Mouse (Mus musculus) ovary, postnatal 14 days (tissue): ENCODE results near the gene Maml3.

Experiments used
- DNase-seq: peaks from one replicate; pipeline ENCODE4 v3.0.0; 2022; ENCODE audit warnings: low spot score

Maml3 gene

GRCm38 (mm10) chr3:51745162-51745561 lies 359.7 kb downstream of the Maml3 start:
- no peak for DNase-seq

GRCm38 (mm10) chr3:51744339-51744759 lies 360.5 kb downstream of the Maml3 start:
- no peak for DNase-seq

- no peak for DNase-seq
Measured at GRCm38 (mm10) chr3:51742405-51742804, 362.5 kb downstream of the Maml3 start.

DNA sequence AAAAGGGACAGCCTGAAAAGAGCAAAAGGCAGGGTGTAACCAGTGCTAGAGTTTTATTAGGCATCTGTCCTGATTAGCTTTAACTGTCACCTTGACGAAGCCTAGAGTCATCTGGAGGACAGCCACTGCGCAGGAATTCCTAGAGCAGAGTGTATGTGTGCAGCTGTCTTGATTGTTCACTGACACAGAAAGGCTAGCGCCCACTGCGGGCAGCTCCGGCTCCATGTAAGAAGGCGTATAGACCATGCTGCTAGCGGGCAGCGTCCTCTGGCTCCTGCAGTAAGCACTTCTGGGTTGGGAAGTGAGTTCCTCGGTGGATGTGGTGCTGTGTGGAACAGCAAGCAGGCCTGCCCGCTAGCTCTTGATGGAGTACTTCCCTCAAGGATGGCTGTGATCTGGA lies 363.1 kb downstream of the Maml3 start:
- no peak for DNase-seq

- DNase-seq, result no peak
Measured at GRCm38 (mm10) chr3:51739835-51740112, 365.1 kb downstream of the Maml3 start.

DNA sequence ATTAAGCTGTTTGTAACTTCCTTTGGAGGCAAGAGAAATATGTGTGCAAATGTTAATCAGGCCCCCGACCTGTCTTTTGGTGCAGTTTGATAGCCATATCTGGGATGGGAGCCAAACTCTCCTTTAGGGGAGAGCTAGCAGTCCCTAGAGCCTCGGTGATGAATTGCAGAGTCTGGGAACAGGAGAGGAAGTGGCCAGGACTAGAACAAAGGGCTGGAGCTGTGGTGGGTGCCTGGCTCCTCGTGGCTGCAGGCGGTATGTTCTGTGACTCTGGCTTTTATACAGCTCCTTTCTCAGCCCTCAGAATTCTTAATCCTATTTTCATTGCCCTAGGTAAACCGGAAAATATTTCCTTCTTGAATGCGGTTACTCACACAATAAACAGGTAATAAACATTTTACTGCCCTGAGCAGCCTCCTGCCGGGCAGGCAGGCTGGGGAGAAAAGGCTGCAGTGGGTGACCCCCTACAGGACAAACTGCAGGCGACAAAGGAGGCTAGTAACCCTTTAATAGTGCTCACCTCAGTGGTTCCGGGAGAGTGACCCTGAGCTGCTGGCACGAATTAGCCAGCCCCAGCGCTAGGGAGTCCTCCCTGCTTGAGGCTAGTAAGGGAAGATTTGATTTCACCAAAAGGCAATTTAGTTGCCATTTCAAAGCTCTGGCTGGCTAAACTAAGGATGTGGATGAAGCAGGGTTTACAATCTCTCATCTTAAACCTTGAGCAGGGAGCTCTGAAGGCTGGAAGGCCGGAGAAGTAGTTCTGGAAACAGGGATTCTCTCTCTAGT lies 365.6 kb downstream of the Maml3 start:
- no peak for DNase-seq

DNA sequence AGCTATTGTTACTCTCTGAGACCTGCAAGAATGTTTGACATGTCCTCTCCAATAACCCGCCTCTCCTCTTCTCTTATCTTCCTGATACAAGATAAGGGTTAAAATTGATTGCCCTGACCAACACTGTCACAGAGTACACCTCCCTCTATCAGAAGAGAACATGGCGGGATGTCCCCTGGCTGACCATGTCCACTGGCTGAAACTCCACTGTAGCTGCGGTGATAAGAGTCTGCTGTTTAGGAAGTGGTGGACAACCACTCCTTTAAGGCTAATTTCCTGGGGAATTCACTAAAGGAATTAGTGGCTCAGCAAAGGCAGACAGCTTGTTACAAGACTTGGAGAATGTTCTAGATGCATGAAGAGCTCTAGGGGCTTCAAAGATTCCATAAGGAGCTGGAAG lies 371.2 kb downstream of the Maml3 start:
- DNase-seq, result no peak

- no peak for DNase-seq
Measured at GRCm38 (mm10) chr3:51731949-51732636, 372.8 kb downstream of the Maml3 start.

GRCm38 (mm10) chr3:51730662-51731061 lies 374.2 kb downstream of the Maml3 start:
- DNase-seq, result no peak

DNA sequence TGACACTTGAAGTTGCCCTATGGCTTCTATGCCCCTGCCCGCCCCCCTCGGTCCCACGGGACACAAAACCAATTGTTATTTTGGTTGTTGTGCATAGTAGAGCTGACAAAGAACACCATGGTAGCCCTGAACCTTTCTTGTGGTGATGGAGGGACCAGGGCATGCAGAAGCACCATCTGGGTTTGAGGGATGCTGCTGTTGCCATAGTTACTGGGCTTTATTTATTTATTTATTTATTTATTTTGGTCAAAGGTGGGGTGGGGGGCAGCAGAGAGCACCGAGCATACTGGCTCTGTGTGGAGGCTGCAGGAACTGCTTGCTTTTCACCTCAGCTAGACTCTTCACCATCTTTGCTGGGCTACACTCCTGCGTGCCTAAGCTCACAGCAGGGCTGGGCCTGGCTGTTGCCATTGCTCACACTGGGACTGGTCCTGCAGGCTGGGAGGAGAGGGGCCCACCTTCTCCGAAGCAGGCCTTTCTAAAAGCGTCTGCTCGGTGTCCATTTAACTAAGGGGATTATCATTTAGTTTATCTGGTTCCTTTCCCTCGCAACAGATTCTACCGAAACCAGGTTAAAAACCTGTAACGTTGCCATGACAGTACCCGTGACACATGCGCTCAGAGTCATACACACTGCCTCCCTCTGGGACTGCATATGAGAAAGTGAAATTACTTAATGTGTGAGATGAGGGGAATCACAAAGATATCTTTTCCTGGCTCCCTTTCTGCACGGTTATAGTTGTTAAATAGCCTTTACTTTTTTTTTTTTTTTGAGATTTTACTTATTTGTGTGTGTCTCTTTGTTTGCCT lies 375.6 kb downstream of the Maml3 start:
- DNase-seq, result no peak

DNA sequence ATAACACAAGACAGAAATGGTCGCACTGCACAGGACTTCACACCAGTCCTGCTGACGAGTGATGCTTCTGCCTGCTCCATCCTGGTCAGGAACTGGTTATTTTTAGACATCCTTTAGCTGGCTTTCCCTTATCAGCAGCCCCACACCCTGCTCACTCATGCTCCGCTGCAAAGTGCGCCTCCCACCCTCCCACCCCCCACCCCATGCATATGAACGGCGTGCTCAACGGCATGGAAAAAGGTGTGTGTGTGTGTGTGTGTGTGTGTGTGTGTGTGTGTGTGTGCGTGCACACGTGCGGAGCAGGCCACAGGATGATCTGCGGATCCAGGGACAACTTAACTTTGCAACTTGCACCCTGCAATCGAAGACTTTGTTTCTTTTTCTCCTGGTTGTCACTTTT lies 376.4 kb downstream of the Maml3 start:
- DNase-seq, result no peak

- DNase-seq, result no peak
Measured at GRCm38 (mm10) chr3:51727968-51728367, 376.9 kb downstream of the Maml3 start.

DNA sequence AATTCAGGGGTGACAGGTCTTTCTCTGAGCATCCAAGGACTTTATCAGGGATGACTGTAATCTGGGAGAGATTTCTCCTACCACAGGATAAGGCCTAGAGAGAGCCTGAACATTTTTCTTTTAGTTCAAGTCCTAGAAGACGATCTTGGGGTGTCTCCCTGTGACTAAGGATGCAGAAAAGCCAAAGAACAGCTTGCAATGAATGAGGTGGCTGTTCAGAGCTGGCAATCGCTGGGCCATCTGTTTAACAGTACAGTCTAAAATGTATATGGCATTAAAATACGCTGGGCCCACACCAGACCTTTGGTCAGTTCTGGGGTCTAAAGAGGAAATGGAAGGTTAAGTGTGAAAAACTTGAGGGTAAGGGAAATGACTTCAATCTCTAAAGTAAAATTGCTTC lies 377.4 kb downstream of the Maml3 start:
- DNase-seq, result no peak

GRCm38 (mm10) chr3:51726257-51726656 lies 378.6 kb downstream of the Maml3 start:
- no peak for DNase-seq

- DNase-seq, result no peak
Measured at GRCm38 (mm10) chr3:51719982-51720381, 384.9 kb downstream of the Maml3 start.

DNA sequence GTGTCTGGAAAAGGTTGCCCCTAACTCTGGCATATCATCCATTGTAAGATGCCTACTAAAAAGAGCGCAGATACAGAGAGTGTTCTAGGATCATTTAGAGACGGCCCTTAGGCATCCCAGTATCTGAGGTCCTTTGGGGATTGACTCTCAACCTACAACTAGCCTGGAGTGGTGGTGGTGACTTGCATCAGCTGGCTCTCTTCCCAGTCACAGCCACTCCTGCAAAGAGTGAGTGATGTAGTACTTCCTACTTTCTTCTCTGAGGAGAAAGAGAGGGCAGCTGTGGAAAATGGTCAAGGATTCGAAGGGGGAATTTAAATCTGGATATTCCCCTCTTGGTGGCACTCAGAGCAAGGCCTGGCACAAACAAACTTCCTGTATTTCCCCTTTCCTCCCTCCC lies 385.5 kb downstream of the Maml3 start:
- no peak for DNase-seq

GRCm38 (mm10) chr3:51717909-51718308 lies 387.0 kb downstream of the Maml3 start:
- no peak for DNase-seq

GRCm38 (mm10) chr3:51717455-51717854 lies 387.4 kb downstream of the Maml3 start:
- no peak for DNase-seq

GRCm38 (mm10) chr3:51714469-51714868 lies 390.4 kb downstream of the Maml3 start:
- no peak for DNase-seq

- DNase-seq, result no peak
Measured at GRCm38 (mm10) chr3:51713233-51713632, 391.6 kb downstream of the Maml3 start.

GRCm38 (mm10) chr3:51712382-51712781 lies 392.5 kb downstream of the Maml3 start:
- DNase-seq, result no peak

DNA sequence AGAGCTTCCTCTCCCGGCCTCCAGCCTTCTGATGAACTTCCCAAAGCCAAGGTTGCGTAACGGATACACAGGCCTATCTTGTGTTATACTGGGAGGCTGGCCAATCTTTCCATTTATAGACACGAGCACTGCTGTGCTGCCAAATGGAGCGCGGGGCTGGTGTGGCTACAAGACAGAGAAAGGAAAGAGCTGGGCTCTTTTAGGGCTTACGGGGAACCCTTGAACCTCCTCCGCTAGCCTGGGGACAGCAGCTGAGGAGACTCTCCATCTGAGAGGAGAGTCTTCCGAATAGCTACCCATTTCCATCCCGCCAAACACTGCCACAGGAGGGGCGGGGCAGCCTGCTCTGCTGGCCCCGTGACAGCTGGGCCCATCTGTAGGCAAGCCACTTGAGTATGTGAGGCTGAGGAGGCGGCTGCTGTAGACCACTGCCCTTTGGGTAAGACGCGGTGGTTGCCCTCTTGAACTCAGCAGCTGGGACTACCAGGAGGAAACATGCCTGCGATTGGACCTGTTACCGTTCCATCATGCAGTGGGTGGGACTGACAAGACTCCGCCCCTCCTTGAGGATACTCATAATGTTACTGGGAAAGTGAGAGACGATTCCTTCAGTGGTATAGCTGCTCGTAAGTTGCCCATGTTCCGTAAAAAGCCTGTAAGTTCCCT lies 396.0 kb downstream of the Maml3 start:
- DNase-seq, result peak; percentile 62

GRCm38 (mm10) chr3:51708375-51708745 lies 396.5 kb downstream of the Maml3 start:
- no peak for DNase-seq
